Mouse (Mus musculus) CH12.LX (cell line): ENCODE results near the gene Synpo2l. TPM values are rescaled to one million over a fixed set of nuclear protein-coding genes. Genes with fewer than 3 reads are reported as not detected.
A peak's percentile ranks its signal among the peaks of the same experiment; 100 is the strongest.

Experiments used
- DNase-seq: peaks from one replicate; pipeline ENCODE4 v3.0.0-alpha.2; 2013; ENCODE audit errors: extremely low read depth
- H3K27ac ChIP-seq: 2 replicates; pipeline ENCODE4 v1.5.1; 2012; ENCODE audit warnings: low read depth, mild to moderate bottlenecking, control low read depth, moderate library complexity; ENCODE audit not compliant: insufficient read depth
- H3K27me3 ChIP-seq: replicated peaks from 2 replicates; pipeline ENCODE3; 2012; ENCODE audit warnings: inconsistent platforms
- H3K36me3 ChIP-seq, 2 experiments: replicated peaks in 1 of 2; 2 replicates each; pipeline versions ENCODE3 to v1.6.1; 2012; ENCODE audit warnings: inconsistent platforms in 1 of 2, low read length in 1 of 2, mild to moderate bottlenecking in 1 of 2, mixed read lengths in 1 of 2, moderate library complexity in 1 of 2; ENCODE audit not compliant: control insufficient read depth in 1 of 2, insufficient read depth in 1 of 2
- H3K4me1 ChIP-seq, 2 experiments: 2 replicates each; pipeline ENCODE4 v1.6.1; 2012; ENCODE audit warnings: inconsistent platforms in 1 of 2, moderate library complexity in 1 of 2; ENCODE audit not compliant: insufficient read depth in 2 of 2, control insufficient read depth in 1 of 2
- H3K4me2 ChIP-seq: 2 replicates; pipeline ENCODE4 v1.6.1; 2012; ENCODE audit warnings: low read depth, mild to moderate bottlenecking, control low read depth; ENCODE audit not compliant: poor library complexity, insufficient read depth, severe bottlenecking
- H3K4me3 ChIP-seq, 3 experiments: fragments of 150-350 bp in 1 of 3; sonication (generic) in 1 of 3; replicated peaks in 1 of 3; 2 replicates each; pipeline versions ENCODE3 to v1.5.1; 2011 to 2012; ENCODE audit warnings: low read depth in 2 of 3, low read length in 2 of 3, mild to moderate bottlenecking in 2 of 3, moderate library complexity in 2 of 3, control low read depth in 1 of 3, improper control_type of control experiment in 1 of 3, inconsistent platforms in 1 of 3, mixed read lengths in 1 of 3; ENCODE audit not compliant: poor library complexity in 1 of 3
- H3K79me2 ChIP-seq: replicated peaks from 2 replicates; pipeline ENCODE4 v1.6.1; 2012; ENCODE audit warnings: mild to moderate bottlenecking, moderate library complexity; ENCODE audit not compliant: control insufficient read depth, poor library complexity, insufficient read depth, severe bottlenecking; ENCODE audit errors: extremely low read depth
- H3K9ac ChIP-seq: 2 replicates; pipeline ENCODE4 v1.6.1; 2012; ENCODE audit warnings: low read depth, mild to moderate bottlenecking, control low read depth, moderate library complexity; ENCODE audit not compliant: insufficient read depth
- H3K9me3 ChIP-seq: replicated peaks from 2 replicates; pipeline ENCODE3; 2012; ENCODE audit warnings: low read length, inconsistent platforms, mixed read lengths
- BHLHE40 ChIP-seq: IDR thresholded peaks from 2 replicates; pipeline ENCODE4 v1.6.1; 2011; ENCODE audit warnings: mild to moderate bottlenecking, low read depth, low read length, improper control_type of control experiment
- EP300 ChIP-seq: IDR thresholded peaks from 2 replicates; pipeline ENCODE4 v1.6.1; 2011; ENCODE audit warnings: low read length, improper control_type of control experiment
- GABPA ChIP-seq: IDR thresholded peaks from 2 replicates; pipeline ENCODE4 v1.6.1; 2012; ENCODE audit warnings: low read depth, low read length, improper control_type of control experiment, inconsistent platforms; ENCODE audit not compliant: insufficient replicate concordance
- HCFC1 ChIP-seq: IDR thresholded peaks from 2 replicates; pipeline ENCODE4 v1.6.1; 2012; ENCODE audit warnings: low read depth, mild to moderate bottlenecking, inconsistent platforms, low read length, improper control_type of control experiment
- JUND ChIP-seq: conservative IDR thresholded peaks from 2 replicates; pipeline ENCODE4 v1.6.1; 2011; ENCODE audit warnings: low read depth, low read length, improper control_type of control experiment
- KAT2A ChIP-seq: IDR thresholded peaks from 2 replicates; pipeline ENCODE4 v1.6.1; 2012; ENCODE audit warnings: low read length, improper control_type of control experiment, inconsistent platforms; ENCODE audit not compliant: insufficient replicate concordance
- MAFK ChIP-seq: IDR thresholded peaks from 2 replicates; pipeline ENCODE4 v1.6.1; 2011; ENCODE audit warnings: low read length, improper control_type of control experiment; ENCODE audit not compliant: insufficient replicate concordance
- MEF2A ChIP-seq: IDR thresholded peaks from 2 replicates; pipeline ENCODE4 v1.6.1; 2014; ENCODE audit warnings: low read depth, mild to moderate bottlenecking, inconsistent platforms, low read length, improper control_type of control experiment, borderline replicate concordance
- POLR2AphosphoS2 ChIP-seq: IDR thresholded peaks from 2 replicates; pipeline ENCODE4 v1.6.1; 2011; ENCODE audit warnings: low read depth, low read length, improper control_type of control experiment
- RCOR1 ChIP-seq: conservative IDR thresholded peaks from 2 replicates; pipeline ENCODE4 v1.6.1; 2012; ENCODE audit warnings: low read depth, mild to moderate bottlenecking, inconsistent platforms, low read length, improper control_type of control experiment
- SIN3A ChIP-seq: IDR thresholded peaks from 2 replicates; pipeline ENCODE4 v1.6.1; 2012; ENCODE audit warnings: low read length, improper control_type of control experiment, inconsistent platforms
- SMC3 ChIP-seq: IDR thresholded peaks from 2 replicates; pipeline ENCODE4 v1.6.1; 2011; ENCODE audit warnings: low read depth, low read length, improper control_type of control experiment
- UBTF ChIP-seq: IDR thresholded peaks from 2 replicates; pipeline ENCODE4 v1.6.1; 2012; ENCODE audit warnings: low read depth, mild to moderate bottlenecking, inconsistent platforms, low read length, improper control_type of control experiment, moderate library complexity
- USF1 ChIP-seq: IDR thresholded peaks from 2 replicates; pipeline ENCODE4 v1.6.1; 2014; ENCODE audit warnings: low read depth, mild to moderate bottlenecking, inconsistent platforms, low read length, improper control_type of control experiment
- ZC3H11A ChIP-seq: IDR thresholded peaks from 2 replicates; pipeline ENCODE4 v1.6.1; 2012; ENCODE audit warnings: low read depth, mild to moderate bottlenecking, inconsistent platforms, low read length, improper control_type of control experiment
- ZNF384 ChIP-seq: IDR thresholded peaks from 2 replicates; pipeline ENCODE4 v1.6.1; 2012; ENCODE audit warnings: low read depth, low read length, improper control_type of control experiment, inconsistent platforms
- dilution Hi-C: fragments of 300-500 bp; cut with MboI; formaldehyde crosslinking; loops from 2 replicates; pipeline ENCODE4 v1.14.3; 2020; ENCODE audit warnings: low sequenced_read_pairs; ENCODE audit not compliant: extremely low pct_unique_long_range_greater_than_20kb, extremely low pct_ligation_motif_present
- in situ Hi-C: fragments of 300-500 bp; cut with MboI; formaldehyde crosslinking; loops from 3 replicates; pipeline ENCODE4 v1.14.3; 2019; ENCODE audit warnings: low sequenced_read_pairs, low pct_ligation_motif_present, low pct_unique_long_range_greater_than_20kb, mixed read lengths
- polyA plus RNA-seq: library from polyadenylated mRNA; unstranded; fragments of >175 nt; gene quantifications from 2 replicates; pipeline ENCODE4 v1.2.1, GENCODE M21; 2012; ENCODE audit warnings: low read depth; ENCODE audit not compliant: insufficient read length
- total RNA-seq, 2 experiments: library from RNA; depleted of rRNA; stranded (reverse); fragments of 300-350 nt in 1 of 2; fragments of >200 nt in 1 of 2; gene quantifications; 2 replicates each; pipeline ENCODE4 v1.2.3; 2012 to 2014

The Synpo2l gene
- total and polyA plus RNA-seq, 3 experiments, result 0.04 to 0.13 TPM; not detected in 1

GRCm38 (mm10) chr14:20681742-20682141, 13.6 kb upstream of the Synpo2l start:
- dilution Hi-C loops, result no loop called here
- peaks cover 86 to 100% of the 10 kb centered on the region in 2 experiments for H3K36me3 ChIP-seq
- no peak for DNase-seq
- peak overlapping the region; percentile 39; the same call in 1 of the 2 replicates for H3K27ac ChIP-seq
- H3K4me2 ChIP-seq, result no peak overlapping the region
- no peak overlapping the region for H3K4me3 ChIP-seq
- no peaks in the 10 kb centered on the region for H3K27me3 ChIP-seq
- peaks cover 11% of the 10 kb centered on the region for H3K79me2 ChIP-seq
- H3K9ac ChIP-seq, result no peak overlapping the region
- H3K9me3 ChIP-seq, result no peaks in the 10 kb centered on the region
- TF ChIP-seq UBTF (no peak), POLR2AphosphoS2 (no peak), HCFC1 (no peak), MEF2A (no peak), ZC3H11A (no peak), EP300 (no peak), GABPA (no peak), MAFK (peak; percentile 55; the same call in 1 of the 2 replicates)
- TF ChIP-seq, all 38 proteins: peak for 1
- in situ Hi-C loops, result no loop called here
- peaks cover 14 to 18% of the 10 kb centered on the region in 2 experiments for H3K4me1 ChIP-seq

GRCm38 (mm10) chr14:20677906-20678305, 9.8 kb upstream of the Synpo2l start:
- peaks cover 64 to 75% of the 10 kb centered on the region in 2 experiments for H3K36me3 ChIP-seq
- in situ Hi-C loops, result loop anchor here (5.0 to 10.0 kb wide), 2 partner anchors 49 to 283 kb away; partner anchors contain the start of gene Mrps16
- peaks cover 33% of the 10 kb centered on the region for H3K79me2 ChIP-seq
- H3K4me1 ChIP-seq, result peaks cover 14 to 27% of the 10 kb centered on the region in 2 experiments
- H3K4me2 ChIP-seq, result no peak overlapping the region
- H3K9ac ChIP-seq, result no peak overlapping the region
- no peak for DNase-seq
- H3K4me3 ChIP-seq, result no peak overlapping the region
- dilution Hi-C loops, result no loop called here
- H3K27ac ChIP-seq, result no peak overlapping the region
- peaks cover 9% of the 10 kb centered on the region for H3K9me3 ChIP-seq
- TF ChIP-seq RCOR1, result no peak
- TF ChIP-seq SMC3, result no peak
- no peak for TF ChIP-seq BHLHE40
- TF ChIP-seq JUND, result no peak
- TF ChIP-seq EP300, result no peak
- no peak for TF ChIP-seq UBTF
- TF ChIP-seq SIN3A, result no peak
- no peak for TF ChIP-seq USF1
- no peak for TF ChIP-seq ZNF384
- no peak for TF ChIP-seq MAFK
- no peak for TF ChIP-seq KAT2A
- H3K27me3 ChIP-seq, result no peaks in the 10 kb centered on the region
